Mouse (Mus musculus) liver, embryonic 14.5 days (tissue): ENCODE measurements at regions not wholly inside any gene's neighbourhood (a gene's known extent, or its start where the extent isn't known, plus 50 kb on each side); places are given as distances from the start of the nearest gene placed in this dataset.

ENCODE experiments used
- CTCF ChIP-seq: IDR thresholded peaks from 2 replicates; pipeline ENCODE4 v1.5.1; 2016; ENCODE audit warnings: antibody characterized with exemption, low read depth, control low read depth
- EP300 ChIP-seq: IDR thresholded peaks from 2 replicates; pipeline ENCODE4 v1.6.1; 2016; ENCODE audit warnings: antibody characterized with exemption, low read depth

- TF ChIP-seq CTCF (no peak), EP300 (no peak)
Measured at GRCm38 (mm10) chr12:16277144-16277543, 333.6 kb downstream of the Lpin1 start.
